Mouse (Mus musculus): ENCODE measurements around the gene Nemp1.

- no peak for TF ChIP-seq CTCF (IDR thresholded peaks at IDR 0.05; ENCODE audit: extremely low read depth, insufficient read length, insufficient replicate concordance, low read depth, low read length)
- no peak for TF ChIP-seq POLR2A (IDR thresholded peaks at IDR 0.05; ENCODE audit: low read depth, low read length)
These were observed 58.4 kb downstream of the Nemp1 start for GRCm38 (mm10) chr10:127725136-127725535.

Data from small intestine, adult 2 months (tissue).